Mouse (Mus musculus): Measurements from ENCODE around the gene Prkcz.
"Not testable (repeated sequence)": the region's sequence is repeated elsewhere in the genome, so short reads cannot be mapped to it uniquely, and the experiment has no call there.

Prkcz gene

GRCm38 (mm10) chr4:155359560-155360464 is 1.3 kb downstream of the Prkcz start:
- DNase-seq (ENCODE audit: low spot score in 2 of 2): no peak

- no peak for DNase-seq (ENCODE audit: low spot score in 2 of 2)
Measured at GRCm38 (mm10) chr4:155357601-155358000, 3.6 kb downstream of the Prkcz start.

- DNase-seq (ENCODE audit: low spot score in 2 of 2): no peak
Measured at GRCm38 (mm10) chr4:155356354-155356753, 4.8 kb downstream of the Prkcz start.

- DNase-seq (ENCODE audit: low spot score in 2 of 2): no peak
Measured at GRCm38 (mm10) chr4:155354546-155354945, 6.6 kb downstream of the Prkcz start.

- no peak for DNase-seq (ENCODE audit: low spot score in 2 of 2)
Measured at GRCm38 (mm10) chr4:155354035-155354434, 7.1 kb downstream of the Prkcz start.

- DNase-seq (ENCODE audit: low spot score in 2 of 2): no peak
Measured at GRCm38 (mm10) chr4:155352581-155352980, 8.6 kb downstream of the Prkcz start.

GRCm38 (mm10) chr4:155346350-155346749 is 14.8 kb downstream of the Prkcz start:
- no peak for DNase-seq (ENCODE audit: low spot score in 2 of 2)

- peak; percentile 88 to 91 for DNase-seq (ENCODE audit: low spot score in 2 of 2)
Measured at GRCm38 (mm10) chr4:155345608-155345953, 15.6 kb downstream of the Prkcz start.

GRCm38 (mm10) chr4:155344716-155345607 is 16.2 kb downstream of the Prkcz start:
- peak; percentile 54 to 62 for DNase-seq (ENCODE audit: low spot score in 2 of 2)

- DNase-seq (ENCODE audit: low spot score in 2 of 2): peak in 1 of 2 experiments; percentile 49
Measured at GRCm38 (mm10) chr4:155344299-155344600, 16.9 kb downstream of the Prkcz start.

- DNase-seq (ENCODE audit: low spot score in 2 of 2): peak; percentile 43 to 47
Measured at GRCm38 (mm10) chr4:155343415-155344298, 17.5 kb downstream of the Prkcz start.

GRCm38 (mm10) chr4:155336284-155337050 is 24.7 kb downstream of the Prkcz start:
- no peak for DNase-seq (ENCODE audit: low spot score in 2 of 2)

GRCm38 (mm10) chr4:155332253-155332652 is 28.9 kb downstream of the Prkcz start:
- DNase-seq (ENCODE audit: low spot score in 2 of 2): no peak

GRCm38 (mm10) chr4:155328385-155328784 is 32.8 kb downstream of the Prkcz start:
- DNase-seq (ENCODE audit: low spot score in 2 of 2): not testable (repeated sequence)

- DNase-seq (ENCODE audit: low spot score in 2 of 2): no peak
Measured at GRCm38 (mm10) chr4:155325773-155326172, 35.4 kb downstream of the Prkcz start.

- DNase-seq (ENCODE audit: low spot score in 2 of 2): no peak
Measured at GRCm38 (mm10) chr4:155324511-155324910, 36.6 kb downstream of the Prkcz start.

- no peak for DNase-seq (ENCODE audit: low spot score in 2 of 2)
Measured at GRCm38 (mm10) chr4:155323081-155323795, 37.9 kb downstream of the Prkcz start.

- DNase-seq (ENCODE audit: low spot score in 2 of 2): no peak
Measured at GRCm38 (mm10) chr4:155320281-155321244, 40.6 kb downstream of the Prkcz start.

GRCm38 (mm10) chr4:155318266-155318665 is 42.9 kb downstream of the Prkcz start:
- no peak for DNase-seq (ENCODE audit: low spot score in 2 of 2)

All from frontal cortex, postnatal 36 days (tissue).